Mouse (Mus musculus) inflammation-experienced regulatory T-cells, adult 16 weeks (primary cell): ENCODE measurements around the gene Plscr3. TPM values are rescaled to one million over a fixed set of nuclear protein-coding genes. Genes with fewer than 3 reads are reported as not detected.

Experiments
- polyA plus RNA-seq: library from polyadenylated mRNA; unstranded; fragments of 100-300 nt; shearing (Covaris generic); gene quantifications from one replicate; pipeline ENCODE4 v1.2.1, GENCODE M21; 2017

Gene Plscr3
- polyA plus RNA-seq = 27.8 TPM

DNA sequence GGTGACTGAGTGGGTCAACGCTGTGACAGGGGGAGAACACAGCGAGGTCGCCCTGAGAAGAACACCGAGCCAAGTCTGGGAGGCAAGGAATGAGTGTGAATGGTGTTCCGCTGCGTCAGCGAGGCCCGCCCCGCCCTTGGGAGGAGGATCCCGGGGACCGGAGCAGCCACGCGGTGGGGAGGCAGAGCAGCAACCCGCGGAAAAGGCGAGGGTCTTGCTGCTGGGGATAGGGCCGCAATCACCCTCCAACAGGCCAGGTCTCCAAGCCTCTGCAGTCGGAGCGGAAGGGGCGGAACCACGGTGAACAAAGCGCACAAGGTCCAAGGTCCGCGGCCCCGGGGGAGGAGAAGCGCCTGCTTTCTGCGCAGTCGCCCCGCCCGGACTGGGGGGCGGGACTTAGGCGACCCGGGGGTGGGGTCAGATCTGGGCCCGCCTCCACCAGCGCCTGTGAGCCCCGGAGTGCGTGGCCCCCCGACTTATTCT lies at the start of gene Plscr3:
Gene Plscr3, plus strand, starts transcription at position 179 of the 483 bp plus-strand sequence.

GRCm38 (mm10) chr11:69801379-69801977 lies 44.7 kb upstream of the Plscr3 start, which contains the start of gene Fgf11:
Gene Fgf11 (minus strand): TSS chr11:69801857.

DNA sequence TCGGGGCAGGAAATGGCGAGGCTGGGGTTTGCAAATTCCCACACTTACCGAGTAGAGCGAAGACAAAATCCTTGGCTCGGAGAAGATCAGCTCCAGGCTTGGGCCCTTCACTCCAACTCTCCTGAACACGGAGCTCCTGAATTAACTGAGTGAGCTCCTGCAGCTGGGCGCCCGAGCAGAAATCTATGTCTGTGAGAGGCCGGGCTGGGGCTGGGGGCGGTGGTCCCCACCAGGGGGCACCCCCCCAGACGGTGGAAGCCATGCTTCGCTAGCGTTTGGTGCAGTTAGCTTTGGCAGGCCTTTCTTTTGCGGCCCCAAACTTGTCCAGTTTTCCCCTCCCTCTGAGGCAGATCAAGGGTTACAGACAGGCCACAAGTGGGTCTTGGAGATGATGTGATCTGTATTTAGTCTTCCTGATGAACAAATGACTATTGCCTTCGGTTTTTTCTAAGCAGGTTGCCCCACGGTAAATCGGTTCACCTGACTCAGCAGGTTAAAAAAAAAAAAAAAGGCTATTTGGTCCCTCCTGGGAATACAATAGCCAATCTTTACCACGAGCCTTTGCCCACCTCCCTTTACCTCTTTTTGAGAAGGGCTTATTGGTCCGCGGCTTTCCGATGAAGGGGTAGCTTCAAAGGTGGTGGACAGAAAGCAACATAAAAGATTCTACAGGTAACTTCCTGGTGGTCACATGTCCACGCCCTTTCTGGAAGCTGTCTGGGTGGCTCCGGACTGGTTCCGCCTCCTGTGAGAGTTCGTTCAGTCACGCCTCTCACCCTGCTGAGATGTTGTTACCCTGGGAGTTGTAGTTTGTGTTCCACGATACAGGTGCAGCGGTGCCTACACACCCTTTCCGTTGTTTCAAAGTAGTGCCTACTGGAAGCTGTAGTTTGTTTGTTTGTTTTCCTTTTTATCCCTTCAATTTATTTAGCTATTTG lies 40.9 kb upstream of the Plscr3 start, which contains the start of gene Tmem102:
Gene Tmem102, minus strand, starts transcription at position 653 of the 938 bp plus-strand sequence.

GRCm38 (mm10) chr11:69815155-69815554 lies 31.0 kb upstream of the Plscr3 start, which contains the start of gene Gm39566:
Gene Gm39566 (minus strand): TSS chr11:69815298.

GRCm38 (mm10) chr11:69818365-69818764 lies 27.8 kb upstream of the Plscr3 start, which contains the start of gene Spem2:
Gene Spem2 (minus strand): TSS chr11:69818465.

GRCm38 (mm10) chr11:69822080-69822479 lies 24.1 kb upstream of the Plscr3 start, which contains the start of gene Spem1:
Gene Spem1 (minus strand): TSS chr11:69822180.

GRCm38 (mm10) chr11:69837604-69837951 lies 8.6 kb upstream of the Plscr3 start, which contains the start of gene Nlgn2:
Gene Nlgn2 (minus strand): TSS chr11:69837784.

DNA sequence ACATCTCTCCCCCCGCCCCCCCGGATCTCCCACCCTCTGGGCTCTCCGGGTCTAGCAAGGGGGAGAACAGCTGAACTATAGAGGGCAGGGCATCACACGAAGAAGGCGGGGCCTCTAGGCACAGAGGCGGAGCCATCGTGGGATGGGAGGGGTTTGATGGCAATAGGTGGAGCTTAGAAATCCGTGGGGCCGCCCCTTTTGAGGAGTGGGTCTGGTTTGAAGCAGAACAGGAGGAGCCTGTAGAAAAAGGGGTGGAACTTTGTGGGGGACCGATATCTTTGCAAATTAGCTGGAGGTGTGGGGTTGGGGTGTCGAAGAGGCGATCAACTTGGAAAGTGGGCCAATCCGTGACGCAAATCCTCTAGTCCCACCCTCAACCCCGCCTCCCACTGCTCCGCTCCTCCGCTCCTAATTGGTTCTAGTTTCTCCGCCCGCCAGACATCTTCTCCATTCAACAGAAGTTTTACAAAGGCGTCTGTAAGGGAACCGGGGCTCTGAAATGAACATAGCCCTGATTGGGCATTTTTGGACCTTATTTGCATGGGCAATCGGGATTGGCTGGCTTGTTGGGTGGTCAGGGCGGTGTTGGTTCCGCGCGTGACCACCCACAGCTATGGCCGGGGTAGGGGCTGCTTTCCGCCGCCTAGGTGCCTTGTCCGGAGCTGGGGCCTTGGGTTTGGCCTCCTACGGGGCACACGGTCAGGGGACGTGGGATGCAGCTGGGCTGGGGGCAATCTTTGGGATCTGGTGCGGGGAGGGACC lies 8.0 kb upstream of the Plscr3 start, which contains the start of gene Tmem256:
Gene Tmem256, plus strand, starts transcription at position 563 of the 762 bp plus-strand sequence.

DNA sequence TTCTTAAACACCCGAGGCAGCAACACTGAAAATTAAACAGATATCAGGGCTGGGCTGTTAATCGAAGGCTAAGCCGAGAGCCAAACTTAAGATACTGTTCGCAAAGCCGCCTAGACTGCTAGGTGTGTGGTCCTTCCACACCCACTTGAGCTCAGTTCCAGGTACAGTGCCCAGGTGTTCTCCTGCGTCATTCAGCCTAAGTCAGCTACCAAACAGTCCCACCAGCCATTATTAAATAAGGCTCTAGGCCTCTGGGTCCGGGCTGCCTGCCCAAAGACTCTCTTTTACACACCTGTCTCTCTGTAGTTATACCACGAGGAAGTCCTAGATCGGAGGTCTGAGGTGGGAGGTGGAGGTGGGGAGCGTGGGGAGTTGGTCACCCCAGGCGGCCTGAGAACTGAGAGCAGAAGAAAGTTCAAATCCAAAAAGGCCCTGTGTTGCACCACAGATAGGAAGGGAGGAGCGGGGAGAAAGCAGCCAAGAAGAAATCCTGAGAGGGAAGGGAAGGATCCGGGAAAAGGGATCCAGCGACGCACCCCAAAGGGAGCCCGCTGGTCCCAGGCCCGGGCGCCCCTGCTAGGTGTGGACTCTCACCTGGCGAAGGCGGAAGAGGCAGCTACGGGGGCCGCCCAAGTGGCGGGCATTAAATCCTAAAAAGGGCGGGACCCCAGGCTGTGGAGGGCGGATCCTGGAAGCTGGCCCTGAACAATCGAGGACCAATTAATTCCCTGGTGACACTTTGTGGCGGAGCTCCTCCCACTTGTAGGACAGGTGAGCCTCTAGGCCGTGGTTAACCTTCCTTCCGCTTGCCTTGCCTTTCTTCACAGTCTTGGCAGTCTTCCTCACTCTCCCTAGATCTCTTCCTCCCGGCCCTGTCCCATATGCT lies 12.2 kb downstream of the Plscr3 start, which contains the start of gene Tnk1:
Gene Tnk1, minus strand, starts transcription at position 618 of the 886 bp plus-strand sequence.

GRCm38 (mm10) chr11:69877878-69878277 lies 31.7 kb downstream of the Plscr3 start, which contains the start of gene Tmem95:
Gene Tmem95 (minus strand): TSS chr11:69878018.

DNA sequence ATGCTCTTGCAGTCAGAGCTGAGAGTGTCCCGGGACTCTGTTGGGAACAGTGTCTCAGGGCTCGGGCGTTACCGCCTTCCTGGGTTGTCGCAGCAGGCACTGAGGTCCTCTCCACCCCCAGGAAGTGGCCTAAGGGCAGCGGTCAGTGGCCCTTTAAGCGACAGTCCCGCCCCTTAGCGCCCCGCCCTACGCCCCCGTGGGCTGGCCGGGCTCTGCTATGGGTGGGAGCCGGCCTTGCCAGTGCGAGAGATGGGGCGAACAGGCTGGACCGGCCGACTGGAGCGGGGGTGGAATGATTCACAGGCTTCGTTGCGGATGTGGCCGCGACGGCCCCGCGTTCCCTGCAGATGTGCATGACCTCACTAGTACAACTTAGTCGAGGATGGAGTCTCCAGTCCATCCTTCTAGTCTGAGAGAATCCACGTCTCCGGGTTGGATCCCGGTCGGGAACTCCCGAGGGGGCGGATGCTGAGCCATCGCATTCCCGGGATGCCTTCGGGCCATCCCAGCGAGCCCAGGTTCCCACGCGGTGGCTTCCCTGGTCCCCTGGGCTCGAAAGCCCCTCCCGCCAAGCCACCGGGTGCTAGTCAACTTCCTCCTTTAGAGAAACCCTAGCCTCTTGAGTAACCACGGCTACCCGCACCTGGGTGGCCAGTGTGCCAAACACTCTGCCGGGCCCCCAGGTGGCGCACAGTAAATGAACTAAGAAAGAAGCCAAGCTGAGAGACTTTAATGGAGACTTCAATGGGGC lies 34.9 kb downstream of the Plscr3 start, which contains the start of gene Kctd11:
Gene Kctd11, minus strand, starts transcription at position 554 of the 751 bp plus-strand sequence.

GRCm38 (mm10) chr11:69895291-69895690 lies 49.1 kb downstream of the Plscr3 start, which contains the start of gene Acap1:
Gene Acap1 (minus strand): TSS chr11:69895539.

GRCm38 (mm10) chr11:69900471-69901405 lies 54.6 kb downstream of the Plscr3 start, which contains the start of the genes 2810408A11Rik and Neurl4:
Gene 2810408A11Rik (minus strand): TSS chr11:69900987.
Gene Neurl4 (plus strand): TSS chr11:69901072.

Other genes starting within 250 kb of the Plscr3 start
- 0.20 TPM for gene Atp1b2, start 240.4 kb upstream of the Plscr3 start, polyA plus RNA-seq
- gene Shbg, start 228.5 kb upstream of the Plscr3 start, polyA plus RNA-seq = not detected
- gene Sat2, start 224.4 kb upstream of the Plscr3 start, polyA plus RNA-seq = not detected
- gene Fxr2, start 213.4 kb upstream of the Plscr3 start, polyA plus RNA-seq = 11.9 TPM
- not detected for gene Sox15, start 191.1 kb upstream of the Plscr3 start, polyA plus RNA-seq
- gene Mpdu1, start 183.7 kb upstream of the Plscr3 start, polyA plus RNA-seq = 56.1 TPM
- gene Cd68, start 180.2 kb upstream of the Plscr3 start, polyA plus RNA-seq = 10.3 TPM
- gene Eif4a1, start 174.0 kb upstream of the Plscr3 start, polyA plus RNA-seq = 508 TPM
- 39.6 TPM for gene Senp3, start 164.3 kb upstream of the Plscr3 start, polyA plus RNA-seq
- 0.29 TPM for gene Tnfsf13, start 160.6 kb upstream of the Plscr3 start, polyA plus RNA-seq
- not detected for gene Tnfsf12, start 150.5 kb upstream of the Plscr3 start, polyA plus RNA-seq
- not detected for gene Tnfsfm13, start 150.3 kb upstream of the Plscr3 start, polyA plus RNA-seq
- 58.0 TPM for gene Polr2a, start 87.7 kb upstream of the Plscr3 start, polyA plus RNA-seq
- gene Slc35g3, start 84.4 kb upstream of the Plscr3 start, polyA plus RNA-seq = not detected
- gene Zbtb4, start 80.5 kb upstream of the Plscr3 start, polyA plus RNA-seq = 5.8 TPM
- 6.2 TPM for gene Chrnb1, start 50.4 kb upstream of the Plscr3 start, polyA plus RNA-seq
- gene Fgf11, start 44.5 kb upstream of the Plscr3 start, polyA plus RNA-seq = not detected
- not detected for gene Tmem102, start 40.8 kb upstream of the Plscr3 start, polyA plus RNA-seq
- not detected for gene Gm39566, start 31.1 kb upstream of the Plscr3 start, polyA plus RNA-seq
- gene Spem2, start 27.9 kb upstream of the Plscr3 start, polyA plus RNA-seq = not detected
- gene Spem1, start 24.2 kb upstream of the Plscr3 start, polyA plus RNA-seq = not detected
- 0.61 TPM for gene Nlgn2, start 8.6 kb upstream of the Plscr3 start, polyA plus RNA-seq
- gene Tmem256, start 7.9 kb upstream of the Plscr3 start, polyA plus RNA-seq = 113 TPM
- not detected for gene Tnk1, start 12.4 kb downstream of the Plscr3 start, polyA plus RNA-seq
- gene Tmem95, start 31.6 kb downstream of the Plscr3 start, polyA plus RNA-seq = not detected
- 2.3 TPM for gene Kctd11, start 35.0 kb downstream of the Plscr3 start, polyA plus RNA-seq
- 663 TPM for gene Acap1, start 49.2 kb downstream of the Plscr3 start, polyA plus RNA-seq
- 3.0 TPM for gene 2810408A11Rik, start 54.6 kb downstream of the Plscr3 start, polyA plus RNA-seq
- gene Neurl4, start 54.7 kb downstream of the Plscr3 start, polyA plus RNA-seq = 5.7 TPM
- gene Gps2, start 67.5 kb downstream of the Plscr3 start, polyA plus RNA-seq = 163 TPM
- 1,233 TPM for gene Eif5a, start 75.6 kb downstream of the Plscr3 start, polyA plus RNA-seq
- not detected for gene Ybx2, start 89.4 kb downstream of the Plscr3 start, polyA plus RNA-seq
- gene Slc2a4, start 101.8 kb downstream of the Plscr3 start, polyA plus RNA-seq = not detected
- not detected for gene Cldn7, start 118.4 kb downstream of the Plscr3 start, polyA plus RNA-seq
- 36.6 TPM for gene Ctdnep1, start 134.8 kb downstream of the Plscr3 start, polyA plus RNA-seq
- gene Elp5, start 136.1 kb downstream of the Plscr3 start, polyA plus RNA-seq = 70.7 TPM
- gene Gabarap, start 144.8 kb downstream of the Plscr3 start, polyA plus RNA-seq = 438 TPM
- gene Phf23, start 149.4 kb downstream of the Plscr3 start, polyA plus RNA-seq = 117 TPM
- gene Dvl2, start 154.2 kb downstream of the Plscr3 start, polyA plus RNA-seq = 25.7 TPM
- 152 TPM for gene Acadvl, start 169.0 kb downstream of the Plscr3 start, polyA plus RNA-seq
- 11.7 TPM for gene Dlg4, start 170.6 kb downstream of the Plscr3 start, polyA plus RNA-seq
- not detected for gene Asgr1, start 207.7 kb downstream of the Plscr3 start, polyA plus RNA-seq
- gene Asgr2, start 246.3 kb downstream of the Plscr3 start, polyA plus RNA-seq = not detected